Mouse (Mus musculus): ENCODE results near the gene Etv3.

The Etv3 gene

DNA sequence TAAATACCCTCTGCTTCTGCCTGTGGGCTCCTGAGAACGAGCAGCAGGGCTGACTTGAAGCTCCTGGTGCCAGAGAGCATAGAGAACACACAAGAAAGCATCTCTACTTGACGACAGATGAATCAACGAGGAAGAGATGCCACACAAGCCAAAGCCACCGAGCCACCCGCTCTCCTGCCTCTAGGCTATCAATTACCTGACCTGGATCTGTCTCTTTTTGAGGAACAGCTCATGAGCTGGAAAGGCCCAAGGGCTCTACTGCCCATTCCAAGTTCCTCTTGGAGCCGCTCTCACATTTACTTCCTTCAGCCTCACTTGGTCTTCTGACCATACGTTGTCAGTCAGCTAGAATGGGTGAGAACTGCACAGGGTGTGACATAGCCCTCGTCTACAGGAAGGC is 36.2 kb downstream of the Etv3 start:
- DNase-seq: no peak

DNA sequence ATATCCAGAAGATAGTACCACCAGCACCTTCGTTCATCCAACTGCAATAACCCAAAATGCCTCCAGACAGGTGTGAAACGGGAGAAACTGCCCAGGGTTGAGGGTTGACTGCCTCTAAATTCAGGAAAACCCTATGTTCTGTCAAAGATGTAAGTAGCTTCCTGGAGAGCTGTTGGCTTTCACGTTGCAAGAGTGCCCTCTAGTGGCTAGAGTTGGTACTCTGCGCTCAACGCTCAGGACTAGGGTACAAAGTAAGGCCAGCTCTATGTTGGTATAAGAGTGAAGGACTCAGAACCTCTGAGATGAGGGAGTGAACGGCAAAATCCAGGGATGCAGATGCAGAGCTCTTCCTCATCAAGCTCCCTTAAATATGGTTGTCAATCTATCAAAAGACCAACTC is 37.2 kb downstream of the Etv3 start:
- DNase-seq: peak; percentile 85

DNA sequence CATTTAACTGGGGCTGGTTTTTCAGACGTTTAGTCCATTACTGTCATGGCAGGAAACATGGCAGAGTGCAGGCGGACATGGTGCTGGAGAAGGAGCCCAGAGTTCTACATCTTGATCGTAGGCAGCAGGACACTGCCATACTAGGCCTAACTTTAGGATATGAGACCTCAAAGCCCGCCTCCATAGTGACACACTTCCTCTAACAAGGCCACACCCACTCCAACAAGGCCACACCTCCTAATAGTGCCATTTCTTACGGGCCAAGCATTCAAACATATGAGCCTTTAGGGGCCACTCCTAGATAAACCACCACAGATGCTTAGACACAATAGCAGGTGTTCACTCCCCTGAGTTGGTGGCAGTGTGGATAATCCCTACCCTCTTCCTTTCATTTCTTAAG is 38.3 kb downstream of the Etv3 start:
- DNase-seq: no peak

DNA sequence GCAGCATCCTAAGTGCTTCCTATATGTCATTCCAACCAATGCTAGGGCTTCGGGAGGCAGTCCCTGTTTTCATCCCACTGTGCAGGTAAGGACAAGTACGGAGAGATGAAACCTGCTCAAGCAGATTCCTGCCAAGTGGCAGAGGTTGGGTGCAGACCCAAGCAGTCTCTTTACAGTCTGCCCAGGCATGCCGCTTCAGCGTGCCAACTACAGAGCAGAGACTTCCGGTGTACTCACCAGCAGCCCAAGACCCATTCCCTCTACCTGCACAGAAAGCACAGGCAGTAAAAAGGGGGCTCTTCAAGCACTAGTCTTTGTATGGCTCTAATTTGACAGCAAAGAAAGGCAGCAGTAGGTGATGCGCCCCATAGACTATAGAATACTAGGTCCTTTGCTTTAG is 40.4 kb downstream of the Etv3 start:
- no peak for DNase-seq

DNA sequence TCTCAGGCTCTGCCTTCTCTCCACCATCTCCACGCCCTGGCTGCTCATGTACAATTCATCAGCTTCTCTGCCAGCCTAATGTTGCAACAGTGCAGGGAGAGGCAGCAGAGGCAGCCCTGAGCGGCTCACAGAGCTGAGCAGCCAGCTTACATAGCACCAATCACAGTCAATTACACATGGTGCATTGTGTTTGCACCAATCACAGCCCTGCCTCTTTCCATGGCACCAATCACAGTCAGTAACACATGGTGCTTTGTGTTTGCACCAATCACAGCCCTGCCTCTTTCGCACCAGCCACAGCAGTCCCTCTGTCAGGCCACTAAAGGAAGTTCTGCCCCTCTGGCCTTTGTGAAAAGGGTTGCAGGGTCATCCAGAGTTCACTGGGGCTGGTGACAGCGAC is 40.9 kb downstream of the Etv3 start:
- peak; percentile 85 for DNase-seq

DNA sequence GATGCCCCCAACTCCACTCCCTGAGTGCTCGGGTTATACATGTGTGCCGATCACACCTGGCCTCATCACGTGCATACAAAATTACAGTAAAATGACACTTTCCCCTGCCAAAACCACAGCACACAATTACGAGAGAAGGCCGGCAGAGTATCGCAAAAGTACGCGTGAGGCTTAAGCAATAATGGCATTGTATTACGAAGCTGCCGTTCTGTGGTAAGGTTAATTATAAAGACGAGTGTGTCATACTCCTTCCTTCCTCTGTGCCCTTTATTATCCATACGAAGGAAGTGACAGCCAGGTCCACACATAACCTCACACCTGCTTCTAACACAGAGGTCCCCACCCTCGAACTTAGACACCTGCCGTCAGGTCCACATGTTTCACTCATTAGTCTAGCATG is 42.3 kb downstream of the Etv3 start:
- DNase-seq: no peak

DNA sequence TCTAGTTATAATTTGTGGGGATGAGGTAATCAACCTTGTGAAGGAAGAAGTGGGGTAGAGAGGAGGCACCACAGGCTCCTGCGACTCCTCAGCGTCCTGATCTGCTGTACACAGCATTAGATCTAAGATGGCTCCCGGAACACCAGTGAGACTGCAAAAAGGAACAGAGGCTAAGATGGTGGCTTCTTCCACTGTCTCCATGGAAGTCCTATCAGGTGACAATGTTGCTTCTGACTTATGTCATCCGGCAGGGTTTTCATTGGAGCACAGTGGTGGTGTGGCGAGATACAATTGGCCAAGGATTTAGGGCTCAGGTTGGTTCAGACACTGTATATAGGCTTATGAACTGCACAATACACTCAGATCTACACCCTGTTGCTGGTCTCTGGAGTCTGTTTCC is 43.5 kb downstream of the Etv3 start:
- DNase-seq: no peak

DNA sequence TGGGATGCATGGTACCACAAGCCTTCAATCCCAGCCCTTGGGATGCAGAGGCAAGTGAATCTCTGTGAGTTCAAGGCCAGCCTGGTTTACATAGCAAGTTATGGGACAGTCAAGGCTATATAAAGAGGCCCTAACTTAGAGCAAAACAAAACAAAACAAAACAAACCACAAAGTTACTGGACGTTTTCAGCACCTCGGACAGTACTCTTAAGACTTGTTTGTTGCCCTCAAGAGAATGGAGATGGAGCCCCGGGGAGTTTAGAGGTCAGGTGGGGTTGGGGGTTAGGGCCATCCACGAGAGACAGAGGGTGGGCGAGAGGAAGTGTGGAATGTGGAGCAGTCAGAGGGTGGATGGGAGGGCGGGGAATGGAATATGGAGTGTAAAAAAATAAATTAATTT is 50.6 kb downstream of the Etv3 start:
- DNase-seq: no peak

DNA sequence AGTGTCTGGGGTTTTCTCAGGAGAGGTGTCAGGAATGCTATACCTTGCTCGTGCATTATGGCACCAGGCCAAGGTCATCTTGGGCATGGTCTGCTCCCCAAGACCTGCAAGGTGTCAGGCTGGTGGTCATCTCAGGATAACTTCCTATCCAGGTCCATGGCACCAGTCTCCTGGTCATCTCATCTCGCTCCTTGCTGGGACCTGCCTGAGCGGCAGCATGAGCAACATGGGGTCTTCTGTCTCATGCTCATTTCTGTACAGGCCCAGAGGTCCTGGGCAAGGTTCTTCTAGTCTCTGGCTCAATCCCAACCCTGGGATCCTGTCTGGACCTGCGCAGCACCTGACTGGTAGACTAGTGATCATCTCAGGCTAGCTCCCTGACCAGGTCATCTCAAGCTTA is 57.1 kb downstream of the Etv3 start:
- DNase-seq: no peak
